Comparison of ENCODE assay signal across 17 mouse cellular contexts in the genomic region with DNA sequence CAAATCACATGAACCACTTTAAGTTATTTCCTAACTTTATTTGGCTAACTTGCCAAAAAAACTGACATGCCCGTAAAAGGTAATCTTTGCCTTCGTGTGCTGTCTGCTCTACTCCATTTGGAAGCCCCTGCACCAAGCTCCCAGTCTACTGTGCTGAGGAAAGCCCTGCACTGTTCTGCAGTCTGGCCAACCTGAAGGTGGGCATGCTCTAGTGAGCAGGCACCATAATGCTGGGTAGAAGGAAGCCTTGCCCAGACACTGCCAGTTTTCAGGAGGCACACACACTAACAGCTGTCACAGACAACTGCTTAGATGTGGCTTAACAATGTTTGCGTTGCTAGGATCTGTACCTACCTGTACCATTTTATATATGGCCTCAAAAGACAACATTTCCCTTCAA.
"Had no signal": no experiment of that assay in that cellular context is flagged by ENCODE, and none has a peak within 500 bp of the region (broad histone marks: within the 10 kb centered on the region; RNA-seq: fewer than 3 reads in every experiment).

No protein-coding gene starts in this region.

- H3K4me1 ChIP-seq: lung, embryonic 15.5 days; midbrain, embryonic 13.5 days; neural tube, embryonic 12.5 days; stomach, embryonic 15.5 days had no signal

- H3K4me3 ChIP-seq: lung, embryonic 15.5 days; megakaryocyte, embryonic 14.5 days; midbrain, embryonic 13.5 days; neural tube, embryonic 12.5 days; stomach, embryonic 15.5 days had no signal

- H3K4me2 ChIP-seq: lung, embryonic 15.5 days; midbrain, embryonic 11.5 days; midbrain, embryonic 13.5 days; neural tube, embryonic 12.5 days; stomach, embryonic 15.5 days had no signal

- H3K27me3 ChIP-seq: lung, embryonic 15.5 days; megakaryocyte, embryonic 14.5 days; midbrain, embryonic 13.5 days; neural tube, embryonic 12.5 days; stomach, embryonic 15.5 days had no signal

- ATAC-seq: lung, postnatal 0 days; midbrain, embryonic 13.5 days; midbrain, embryonic 16.5 days had no signal

- H3K27ac ChIP-seq: lung, embryonic 15.5 days; macrophage; midbrain, embryonic 13.5 days; neural tube, embryonic 12.5 days; stomach, embryonic 15.5 days; stomach, postnatal 0 days had no signal

- DNase-seq: lung, adult 2 months; lung, postnatal 14 days; lung, postnatal 36 days; right cerebral cortex, postnatal 14 days; thymus, adult 2 months; thymus, postnatal 25 days; thymus, postnatal 4 days had no signal

- H3K9ac ChIP-seq: lung, embryonic 15.5 days; midbrain, embryonic 13.5 days; neural tube, embryonic 12.5 days; stomach, embryonic 15.5 days had no signal

- H3K9me3 ChIP-seq: lung, embryonic 15.5 days; megakaryocyte, embryonic 14.5 days; midbrain, embryonic 13.5 days; neural tube, embryonic 12.5 days; stomach, embryonic 15.5 days had no signal
